Mouse (Mus musculus): ENCODE measurements around the gene Stk33. TPM values are rescaled to one million over a fixed set of nuclear protein-coding genes. Genes with fewer than 3 reads are reported as not detected.

Gene Stk33
- polyA plus RNA-seq (2014; fragmentation: Illumina TruSeq; extraction: RNeasy Lipid Tissue Mini Kit (QIAGEN cat#74804); ENCODE audit: low read depth, low replicate concordance), result 0.35 TPM

DNA sequence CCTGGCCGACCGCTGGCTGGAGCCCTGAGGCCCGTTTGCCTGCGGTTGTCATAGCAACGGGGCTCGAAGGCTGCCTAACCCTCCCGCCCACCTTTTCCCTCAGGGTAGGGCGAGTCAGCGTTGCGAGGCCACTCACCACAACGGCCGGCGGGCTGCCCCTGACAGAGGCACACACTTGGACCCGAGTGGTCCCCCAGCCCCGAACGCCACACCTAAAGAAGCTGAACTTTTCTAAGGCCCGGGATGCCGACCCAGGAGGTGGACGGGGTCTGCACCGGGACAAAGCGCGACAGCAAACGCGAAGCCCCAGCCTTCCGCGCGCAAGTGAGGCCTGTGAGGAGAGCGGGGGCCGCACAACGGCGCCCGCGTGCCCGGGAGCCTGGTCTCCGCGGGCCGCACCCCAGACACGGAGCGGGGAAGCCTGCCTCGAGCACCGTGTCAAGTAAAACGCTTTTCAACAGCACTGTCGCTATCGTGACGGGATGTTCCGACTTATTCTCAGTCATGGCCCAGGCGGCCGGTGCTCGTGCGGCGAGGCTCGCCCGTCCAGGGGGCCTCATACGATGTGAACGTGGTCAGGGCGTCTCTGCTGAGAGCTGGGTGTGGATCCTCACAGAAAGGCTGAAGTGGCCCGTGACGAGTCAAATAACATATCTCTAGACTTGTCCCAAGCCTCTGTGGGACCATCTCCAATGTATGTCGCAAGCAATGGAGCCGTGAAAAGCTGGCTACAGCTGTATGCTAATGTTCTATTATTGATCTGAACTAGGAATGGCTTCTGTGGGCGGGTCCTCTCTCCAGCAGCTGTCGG is at the start of gene Stk33:
Gene Stk33, minus strand, starts transcription at position 301 of the 811 bp plus-strand sequence.

Other genes starting within 250 kb of the Stk33 start
- 0.06 TPM for gene Trim66, start 69.1 kb upstream of the Stk33 start, polyA plus RNA-seq (2014; fragmentation: Illumina TruSeq; extraction: RNeasy Lipid Tissue Mini Kit (QIAGEN cat#74804); ENCODE audit: low read depth, low replicate concordance)
- 148 TPM for gene Rpl27a, start 80.1 kb upstream of the Stk33 start, polyA plus RNA-seq (2014; fragmentation: Illumina TruSeq; extraction: RNeasy Lipid Tissue Mini Kit (QIAGEN cat#74804); ENCODE audit: low read depth, low replicate concordance)

Data from sigmoid colon, adult 10 weeks (tissue).